33 mouse cellular contexts compared by ENCODE assay signal in the genomic region with DNA sequence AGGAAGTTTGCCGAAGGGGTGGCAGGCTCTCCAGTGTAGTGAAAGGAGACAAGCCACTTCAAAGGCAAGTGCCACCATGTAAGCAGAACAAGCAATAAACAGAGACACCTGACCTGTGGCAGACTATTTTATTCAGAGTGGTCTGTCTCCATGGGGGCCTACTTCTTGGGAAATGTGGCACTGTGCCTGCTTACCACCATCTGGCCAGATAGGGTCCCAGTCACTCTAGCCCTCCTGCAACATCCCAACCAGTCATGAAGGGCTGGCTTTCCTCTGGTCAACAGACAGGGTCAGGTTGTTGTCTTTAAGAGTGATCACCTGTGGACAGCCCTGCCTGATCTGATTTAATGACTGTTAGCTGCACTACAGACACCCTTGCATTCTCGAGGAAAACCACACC. TPM values are rescaled to one million over a fixed set of nuclear protein-coding genes. Genes with fewer than 3 reads are reported as not detected.
"Had no signal": no experiment of that assay in that cellular context is flagged by ENCODE, and none has a peak within 500 bp of the region (broad histone marks: within the 10 kb centered on the region; RNA-seq: fewer than 3 reads in every experiment).

No protein-coding gene starts in this region.

- H3K4me1 ChIP-seq: heart, embryonic 10.5 days; heart, embryonic 12.5 days; intestine, embryonic 15.5 days; limb, embryonic 10.5 days; limb, embryonic 12.5 days; liver, embryonic 13.5 days; liver, embryonic 15.5 days had no signal

- ATAC-seq: inflammation-experienced regulatory T-cells, adult 6 months; intestine, embryonic 15.5 days; intestine, postnatal 0 days had no signal

- H3K4me2 ChIP-seq: heart, embryonic 12.5 days; hindbrain, embryonic 13.5 days; hindbrain, embryonic 15.5 days; intestine, embryonic 15.5 days; limb, embryonic 12.5 days; liver, embryonic 11.5 days; liver, embryonic 13.5 days; liver, embryonic 15.5 days had no signal

- H3K4me3 ChIP-seq: gastrocnemius, adult 2 months; heart, embryonic 10.5 days; heart, embryonic 12.5 days; hindbrain, embryonic 13.5 days; hindbrain, embryonic 15.5 days; intestine, embryonic 15.5 days; layer of hippocampus, adult 2 months; limb, embryonic 10.5 days; limb, embryonic 12.5 days; liver, embryonic 13.5 days; liver, embryonic 15.5 days had no signal

- H3K27ac ChIP-seq: gastrocnemius, adult 2 months; heart, embryonic 10.5 days; hindbrain, embryonic 13.5 days; hindbrain, embryonic 15.5 days; intestine, embryonic 15.5 days; layer of hippocampus, adult 2 months; limb, embryonic 10.5 days; limb, embryonic 12.5 days; liver, embryonic 13.5 days; liver, embryonic 15.5 days had no signal

- H3K27me3 ChIP-seq: hindbrain, embryonic 15.5 days had no signal

- H3K36me3 ChIP-seq: heart, embryonic 10.5 days; heart, embryonic 12.5 days; hindbrain, embryonic 13.5 days; hindbrain, embryonic 15.5 days; intestine, embryonic 15.5 days; limb, embryonic 10.5 days; limb, embryonic 12.5 days; liver, embryonic 13.5 days; liver, embryonic 15.5 days had no signal

- H3K9me3 ChIP-seq: heart, embryonic 10.5 days; heart, embryonic 12.5 days; hindbrain, embryonic 13.5 days; hindbrain, embryonic 15.5 days; intestine, embryonic 15.5 days; limb, embryonic 10.5 days; limb, embryonic 12.5 days; liver, embryonic 13.5 days; liver, embryonic 15.5 days had no signal

- H3K9ac ChIP-seq: heart, embryonic 12.5 days; hindbrain, embryonic 13.5 days; hindbrain, embryonic 15.5 days; intestine, embryonic 15.5 days; limb, embryonic 12.5 days; liver, embryonic 13.5 days; liver, embryonic 15.5 days had no signal

- DNase-seq: gastrocnemius, adult 2 months; gastrocnemius, postnatal 10 days; gastrocnemius, postnatal 25 days; heart, adult 18-20 months; heart, postnatal 10 days; heart, postnatal 4 days; kidney, adult 18-20 months; kidney, adult 8-10 months; kidney, postnatal 10 days; kidney, postnatal 25 days; kidney, postnatal 4 days; liver; liver, embryonic 13.5 days had no signal

RNA-seq across cellular contexts. Expression of a gene that starts 30.0 kb away (rescaled TPM):
- total RNA-seq: granulocyte monocyte progenitor cell, adult 5-6 weeks; heart, postnatal 25 days; heart, postnatal 4 days; left cerebral cortex, postnatal 10 days had no signal
- polyA plus RNA-seq: heart, embryonic 10.5 days; heart, embryonic 12.5 days; heart, embryonic 14.5 days; heart, embryonic 16.5 days; inflammation-experienced regulatory T-cells, adult 6 months; intestine, embryonic 15.5 days; intestine, postnatal 0 days; limb, embryonic 10.5 days; limb, embryonic 12.5 days; liver, embryonic 11.5 days; liver, embryonic 13.5 days; liver, embryonic 15.5 days had no signal

RNA-seq across cellular contexts. Expression of a gene that starts 50.1 kb away (rescaled TPM):
- total RNA-seq: gastrocnemius, adult 2 months; gastrocnemius, postnatal 10 days; gastrocnemius, postnatal 25 days; gastrocnemius, postnatal 4 days; granulocyte monocyte progenitor cell, adult 5-6 weeks; heart, adult 18-20 months; heart, adult 8-10 months; heart, postnatal 10 days; heart, postnatal 25 days; heart, postnatal 4 days; left cerebral cortex, postnatal 25 days had no signal
- polyA plus RNA-seq: heart, embryonic 14.5 days; heart, embryonic 16.5 days; inflammation-experienced regulatory T-cells, adult 6 months; limb, embryonic 10.5 days; limb, embryonic 12.5 days had no signal
